Mouse (Mus musculus) limb, embryonic 13.5 days (tissue): ENCODE measurements around the gene Uspl1. TPM values are rescaled to one million over a fixed set of nuclear protein-coding genes. Genes with fewer than 3 reads are reported as not detected.

Experiments
- microRNA-seq: library from miRNA; unstranded; fragments of <30 nt; microRNA quantifications from one replicate; pipeline ENCODE4, GENCODE M21; 2016
- polyA plus RNA-seq: library from polyadenylated mRNA; unstranded; fragments of >200 nt; fragmentation: Nextera tagmentation; extraction: Ambion mirVana; gene quantifications from 2 replicates; pipeline ENCODE4 v1.2.1, GENCODE M21; 2015

Uspl1 gene
- polyA plus RNA-seq, 1 experiment from 2014 or later, result 59.5 TPM

Small RNA genes lying within 50 kb of the gene (microRNA-seq; reads per million reads assigned to microRNA genes)
- gene Gm24105, result not detected

Other genes with a start within 250 kb of the Uspl1 start
- gene Gm42791, start 189.2 kb upstream of the Uspl1 start, polyA plus RNA-seq, result 1.6 and 2.6 TPM in 2 replicates
- 1,754 and 1,889 TPM in 2 replicates for gene Hmgb1, start 139 bp downstream of the Uspl1 start, polyA plus RNA-seq
- gene Alox5ap, start 80.4 kb downstream of the Uspl1 start, polyA plus RNA-seq, result 12.6 and 13.1 TPM in 2 replicates
- 1.5 and 1.8 TPM in 2 replicates for gene Medag, start 227.4 kb downstream of the Uspl1 start, polyA plus RNA-seq